Mouse (Mus musculus) forebrain, embryonic 11.5 days (tissue): ENCODE measurements around the gene Emx1. TPM values are rescaled to one million over a fixed set of nuclear protein-coding genes. Genes with fewer than 3 reads are reported as not detected.
A peak's percentile ranks its signal among the peaks of the same experiment; 100 is the strongest.

Experiments
- ATAC-seq: fragments of 200-750 bp; cut with Nextera tagmentation; replicated peaks from 2 replicates; pipeline ENCODE4 v1.8.0; 2017; ENCODE audit warnings: moderate TSS enrichment; ENCODE audit not compliant: low FRiP score
- DNase-seq: peaks from one replicate; pipeline ENCODE4 v3.0.0-alpha.2; 2017; ENCODE audit warnings: low spot score
- H3K27ac ChIP-seq: fragments of 300-500 bp; sonication (generic); 2 replicates; pipeline ENCODE4 v1.5.1; 2014; ENCODE audit warnings: low read depth, low read length
- H3K27me3 ChIP-seq: fragments of 300-500 bp; sonication (generic); 2 replicates; pipeline ENCODE4 v1.6.1; 2014; ENCODE audit warnings: mild to moderate bottlenecking, low read length, mixed read lengths; ENCODE audit not compliant: control insufficient read depth, insufficient read depth
- H3K36me3 ChIP-seq: fragments of 300-500 bp; sonication (generic); 2 replicates; pipeline ENCODE4 v1.6.1; 2014; ENCODE audit warnings: mild to moderate bottlenecking, low read length, moderate library complexity, mixed read lengths; ENCODE audit not compliant: control insufficient read depth, insufficient read depth
- H3K4me1 ChIP-seq: fragments of 300-500 bp; sonication (generic); replicated peaks from 2 replicates; pipeline ENCODE4 v1.6.1; 2014; ENCODE audit warnings: low read length, mixed read lengths; ENCODE audit not compliant: control insufficient read depth, insufficient read depth
- H3K4me2 ChIP-seq: fragments of 300-500 bp; sonication (generic); 2 replicates; pipeline ENCODE4 v1.6.1; 2014; ENCODE audit warnings: low read depth, mild to moderate bottlenecking, low read length, moderate library complexity, mixed read lengths; ENCODE audit not compliant: severe bottlenecking
- H3K4me3 ChIP-seq: fragments of 300-500 bp; sonication (generic); 2 replicates; pipeline ENCODE4 v1.5.1; 2014; ENCODE audit warnings: low read depth, low read length
- H3K9ac ChIP-seq: fragments of 300-500 bp; sonication (generic); 2 replicates; pipeline ENCODE4 v1.6.1; 2014; ENCODE audit warnings: low read length
- H3K9me3 ChIP-seq: fragments of 300-500 bp; sonication (generic); 2 replicates; pipeline ENCODE4 v1.6.1; 2016; ENCODE audit warnings: low read length, mixed read lengths; ENCODE audit not compliant: control insufficient read depth
- WGBS: fragments of 180-500 bp; shearing (Covaris S2); extraction: QIAGEN DNeasy Blood & Tissue Kit; methylation state at CpG from one replicate; pipeline ENCODE4 v1.1.7; 2014; 5-methylcytosine and 5-hydroxymethylcytosine counted together
- polyA plus RNA-seq: library from polyadenylated mRNA; unstranded; fragments of >200 nt; fragmentation: Nextera tagmentation; extraction: Ambion mirVana; gene quantifications from 2 replicates; pipeline ENCODE4 v1.2.1, GENCODE M21; 2014

The Emx1 gene
- polyA plus RNA-seq, 1 experiment from 2014 or later: 63.5 TPM

- Histone ChIP-seq H3K27ac (no peak overlapping the region), H3K4me1 (peaks cover 27% of the 10 kb centered on the region), H3K4me2 (no peak overlapping the region), H3K4me3 (no peak overlapping the region), H3K9me3 (no peaks in the 10 kb centered on the region), H3K9ac (no peak overlapping the region), H3K36me3 (no peaks in the 10 kb centered on the region), H3K27me3 (no peaks in the 10 kb centered on the region)
- ATAC-seq (no peak), DNase-seq (no peak)
- WGBS: 86% methylated on average over 3 of the region's 3 CpGs
These were observed 43.5 kb downstream of the Emx1 start for GRCm38 (mm10) chr6:85230762-85231161.

- Histone ChIP-seq H3K9ac (no peak overlapping the region), H3K9me3 (no peaks in the 10 kb centered on the region), H3K27me3 (no peaks in the 10 kb centered on the region), H3K36me3 (no peaks in the 10 kb centered on the region), H3K27ac (no peak overlapping the region), H3K4me1 (peaks cover 27% of the 10 kb centered on the region), H3K4me2 (no peak overlapping the region), H3K4me3 (no peak overlapping the region)
- no peak; the same call in 1 of the 2 replicates for ATAC-seq
- WGBS: 32% methylated on average over 6 of the region's 6 CpGs
- DNase-seq: no peak
These were observed 44.2 kb downstream of the Emx1 start for GRCm38 (mm10) chr6:85231469-85231868.

- no peaks in the 10 kb centered on the region for H3K27me3 ChIP-seq
- no peaks in the 10 kb centered on the region for H3K9me3 ChIP-seq
- no peaks in the 10 kb centered on the region for H3K36me3 ChIP-seq
- DNase-seq: no peak
- H3K9ac ChIP-seq: no peak overlapping the region
- no peak overlapping the region for H3K27ac ChIP-seq
- WGBS: 21% methylated on average over 4 of the region's 4 CpGs
- H3K4me1 ChIP-seq: peaks cover 23% of the 10 kb centered on the region
- peak; percentile 34; the same call in 1 of the 2 replicates for ATAC-seq
- no peak overlapping the region for H3K4me2 ChIP-seq
- no peak overlapping the region for H3K4me3 ChIP-seq
These were observed 44.8 kb downstream of the Emx1 start for GRCm38 (mm10) chr6:85232045-85232444.

- Histone ChIP-seq H3K4me3 (no peak overlapping the region), H3K9me3 (no peaks in the 10 kb centered on the region), H3K9ac (no peak overlapping the region), H3K36me3 (no peaks in the 10 kb centered on the region), H3K27ac (no peak overlapping the region), H3K4me1 (peaks cover 19% of the 10 kb centered on the region), H3K27me3 (no peaks in the 10 kb centered on the region), H3K4me2 (no peak overlapping the region)
- 38% methylated on average over 7 of the region's 7 CpGs for WGBS
- no peak for DNase-seq
- ATAC-seq: no peak
These were observed 45.8 kb downstream of the Emx1 start for GRCm38 (mm10) chr6:85232836-85233623.

- Histone ChIP-seq H3K4me3 (no peak overlapping the region), H3K9ac (no peak overlapping the region), H3K36me3 (no peaks in the 10 kb centered on the region), H3K9me3 (no peaks in the 10 kb centered on the region), H3K4me1 (peaks cover 19% of the 10 kb centered on the region), H3K4me2 (no peak overlapping the region), H3K27ac (no peak overlapping the region), H3K27me3 (no peaks in the 10 kb centered on the region)
- ATAC-seq (0 out of 2 replicates have a peak, but pooled peaks have one; percentile 11), DNase-seq (no peak)
- WGBS: 27% methylated on average over 5 of the region's 5 CpGs
These were observed 47.6 kb downstream of the Emx1 start for GRCm38 (mm10) chr6:85234796-85235195.

- Histone ChIP-seq H3K36me3 (no peaks in the 10 kb centered on the region), H3K9me3 (no peaks in the 10 kb centered on the region), H3K4me2 (no peak overlapping the region), H3K27ac (no peak overlapping the region), H3K9ac (no peak overlapping the region), H3K4me1 (peaks cover 14% of the 10 kb centered on the region), H3K4me3 (no peak overlapping the region), H3K27me3 (no peaks in the 10 kb centered on the region)
- peak; percentile 79 for DNase-seq
- WGBS: 37% methylated on average over 5 of the region's 5 CpGs
- ATAC-seq: no peak
These were observed 49.8 kb downstream of the Emx1 start for GRCm38 (mm10) chr6:85237001-85237400.

- H3K27ac ChIP-seq: no peak overlapping the region
- ATAC-seq (peak; percentile 39), DNase-seq (no peak)
- H3K36me3 ChIP-seq: no peaks in the 10 kb centered on the region
- H3K4me2 ChIP-seq: no peak overlapping the region
- no peak overlapping the region for H3K4me3 ChIP-seq
- H3K27me3 ChIP-seq: no peaks in the 10 kb centered on the region
- WGBS: 47% methylated on average over 10 of the region's 10 CpGs
- H3K9ac ChIP-seq: no peak overlapping the region
- no peaks in the 10 kb centered on the region for H3K9me3 ChIP-seq
- peaks cover 10% of the 10 kb centered on the region; the same call in 1 of the 2 replicates for H3K4me1 ChIP-seq
These were observed 50.5 kb downstream of the Emx1 start for GRCm38 (mm10) chr6:85237595-85238337.

- H3K4me3 ChIP-seq: no peak overlapping the region
- peak; percentile 86 for DNase-seq
- H3K27me3 ChIP-seq: no peaks in the 10 kb centered on the region
- H3K27ac ChIP-seq: no peak overlapping the region
- no peak overlapping the region for H3K9ac ChIP-seq
- H3K9me3 ChIP-seq: no peaks in the 10 kb centered on the region
- H3K36me3 ChIP-seq: no peaks in the 10 kb centered on the region
- H3K4me2 ChIP-seq: 0 out of 2 replicates have a peak overlapping the region, but pooled peaks have one; percentile 3
- 6% methylated on average over 4 of the region's 4 CpGs for WGBS
- peaks cover 10% of the 10 kb centered on the region; the same call in 1 of the 2 replicates for H3K4me1 ChIP-seq
- ATAC-seq: peak; percentile 60
These were observed 51.8 kb downstream of the Emx1 start for GRCm38 (mm10) chr6:85239044-85239489.
